In genomic region chr7:25617376-25618160, GRCm38 (mm10) we compare ENCODE assay signal across 19 mouse cellular contexts. TPM values are rescaled to one million over a fixed set of nuclear protein-coding genes. Genes with fewer than 3 reads are reported as not detected.
"Had no signal": no experiment of that assay in that cellular context is flagged by ENCODE, and none has a peak within 500 bp of the region (broad histone marks: within the 10 kb centered on the region; RNA-seq: fewer than 3 reads in every experiment).

No protein-coding gene starts in this region.

- H3K4me3 ChIP-seq: layer of hippocampus, adult 2 months; limb, embryonic 12.5 days; megakaryocyte, embryonic 14.5 days; midbrain, embryonic 15.5 days; neural tube, embryonic 12.5 days; stomach, embryonic 15.5 days had no signal

- H3K36me3 ChIP-seq: midbrain, embryonic 15.5 days had no signal

- H3K9ac ChIP-seq: limb, embryonic 12.5 days; liver, embryonic 14.5 days; lung, embryonic 14.5 days; midbrain, embryonic 15.5 days; neural tube, embryonic 12.5 days; stomach, embryonic 15.5 days had no signal

- DNase-seq: kidney, adult 8-10 months; kidney, postnatal 4 days; liver; lung, embryonic 14.5 days; lung, postnatal 10 days; right cerebral cortex, postnatal 14 days; thymus, adult 18-20 months; thymus, postnatal 14 days had no signal

- H3K4me2 ChIP-seq: limb, embryonic 12.5 days; lung, embryonic 14.5 days; midbrain, embryonic 11.5 days; midbrain, embryonic 15.5 days; neural tube, embryonic 12.5 days; stomach, embryonic 15.5 days had no signal

- H3K9me3 ChIP-seq: limb, embryonic 12.5 days; megakaryocyte, embryonic 14.5 days; midbrain, embryonic 15.5 days; neural tube, embryonic 12.5 days; stomach, embryonic 15.5 days had no signal

- H3K27ac ChIP-seq: kidney, postnatal 0 days; layer of hippocampus, adult 2 months; limb, embryonic 12.5 days; liver, embryonic 14.5 days; macrophage; midbrain, embryonic 15.5 days; neural tube, embryonic 12.5 days; stomach, embryonic 15.5 days had no signal

- H3K27me3 ChIP-seq: limb, embryonic 12.5 days; megakaryocyte, embryonic 14.5 days; midbrain, embryonic 15.5 days; neural tube, embryonic 12.5 days; stomach, embryonic 15.5 days had no signal

RNA-seq across cellular contexts. Expression of gene Erich4, which starts 1.9 kb away (rescaled TPM):
- polyA plus RNA-seq: limb, embryonic 12.5 days; lung, embryonic 14.5 days; macrophage; midbrain, embryonic 11.5 days; midbrain, embryonic 15.5 days; neural tube, embryonic 12.5 days; spleen, adult 2 months had no signal
